Mouse (Mus musculus) bone marrow, adult 2 months (tissue): ENCODE data around the gene Tmem268.

Source experiments
- CTCF ChIP-seq: fragments of 200-500 bp; IDR thresholded peaks from 2 replicates; pipeline ENCODE4 v1.5.1; 2011; ENCODE audit warnings: low read length, control low read depth; ENCODE audit not compliant: control insufficient read depth, insufficient read depth
- POLR2A ChIP-seq: fragments of 200-500 bp; IDR thresholded peaks from 2 replicates; pipeline ENCODE4 v1.6.1; 2011; ENCODE audit warnings: low read depth, mild to moderate bottlenecking, control low read depth, low read length, borderline replicate concordance; ENCODE audit not compliant: control insufficient read depth

- TF ChIP-seq CTCF (no peak), POLR2A (no peak)
These were observed 10.7 kb downstream of the Tmem268 start for GRCm38 (mm10) chr4:63569322-63569721.
